Mouse (Mus musculus): ENCODE data around the gene Trim43a.
"Not testable (repeated sequence)": the region's sequence is repeated elsewhere in the genome, so short reads cannot be mapped to it uniquely, and the experiment has no call there.

The Trim43a gene

DNA sequence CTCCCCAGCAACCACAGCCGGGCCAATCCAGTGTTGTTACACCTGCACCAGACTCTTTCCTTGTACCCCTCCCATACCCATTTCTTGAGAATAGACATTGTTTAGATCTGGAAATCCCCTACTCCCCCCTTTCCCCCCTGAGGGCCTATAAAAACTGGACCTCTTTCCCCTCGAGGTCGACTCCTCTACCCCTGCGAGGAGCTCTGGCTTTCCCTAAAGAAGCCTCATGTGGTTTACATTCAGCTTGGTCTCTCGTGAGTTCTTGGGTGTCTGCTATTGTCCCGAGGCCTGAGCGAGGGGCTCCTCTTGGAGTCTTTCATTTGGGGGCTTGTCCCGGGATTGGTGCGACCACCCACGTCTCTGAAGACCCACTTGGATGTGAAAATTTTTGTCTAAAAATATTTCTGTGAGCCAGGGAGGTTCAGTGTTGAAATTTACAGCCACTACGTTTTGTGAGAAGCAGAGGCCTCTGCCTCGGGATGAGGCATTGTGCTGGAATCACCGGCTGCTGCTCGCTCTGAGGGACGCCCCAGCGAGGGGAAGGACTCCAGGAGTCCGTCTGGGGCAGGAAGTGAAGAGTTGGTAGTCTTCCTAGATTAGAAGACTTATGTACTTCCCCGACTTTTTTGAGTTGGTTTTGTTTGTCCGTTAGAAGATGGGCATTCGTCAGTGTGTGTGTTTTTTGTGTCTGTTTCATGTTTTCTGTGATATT lies 45.3 kb downstream of the Trim43a start:
- CTCF ChIA-PET, POLR2A ChIA-PET: not testable (repeated sequence)

DNA sequence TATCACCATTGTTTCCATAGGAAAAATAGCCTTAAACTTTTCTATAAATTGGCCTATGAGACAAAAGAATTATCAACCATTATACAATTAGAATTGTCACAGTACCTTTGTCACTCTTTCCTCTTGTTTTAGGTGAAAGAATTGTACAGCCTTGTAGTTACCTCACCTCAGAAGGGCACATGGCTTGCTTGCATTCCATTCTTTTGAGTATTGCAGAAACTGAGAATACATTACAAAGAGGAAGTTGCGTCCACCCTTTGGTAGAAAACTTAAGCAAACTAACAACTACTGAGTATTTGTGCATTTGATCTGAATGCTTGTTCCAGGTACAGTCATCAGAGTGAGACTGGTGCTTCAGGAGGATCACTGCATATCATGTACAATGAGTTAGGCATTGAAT lies 57.4 kb downstream of the Trim43a start:
- CTCF ChIA-PET, POLR2A ChIA-PET: not testable (repeated sequence)
